Mouse (Mus musculus) heart, adult 10 weeks (tissue): ENCODE data around the gene Ccdc91. TPM values are rescaled to one million over a fixed set of nuclear protein-coding genes. Genes with fewer than 3 reads are reported as not detected.

ENCODE experiments used
- polyA plus RNA-seq: library from polyadenylated mRNA; stranded (reverse); fragments of 350-450 nt; fragmentation: Illumina TruSeq; extraction: RNeasy Lipid Tissue Mini Kit (QIAGEN cat#74804); gene quantifications from one replicate; pipeline ENCODE4 v1.2.3, GENCODE M21; 2014; ENCODE audit warnings: low read depth, low replicate concordance

Ccdc91 gene
- 28.7 TPM for polyA plus RNA-seq

DNA sequence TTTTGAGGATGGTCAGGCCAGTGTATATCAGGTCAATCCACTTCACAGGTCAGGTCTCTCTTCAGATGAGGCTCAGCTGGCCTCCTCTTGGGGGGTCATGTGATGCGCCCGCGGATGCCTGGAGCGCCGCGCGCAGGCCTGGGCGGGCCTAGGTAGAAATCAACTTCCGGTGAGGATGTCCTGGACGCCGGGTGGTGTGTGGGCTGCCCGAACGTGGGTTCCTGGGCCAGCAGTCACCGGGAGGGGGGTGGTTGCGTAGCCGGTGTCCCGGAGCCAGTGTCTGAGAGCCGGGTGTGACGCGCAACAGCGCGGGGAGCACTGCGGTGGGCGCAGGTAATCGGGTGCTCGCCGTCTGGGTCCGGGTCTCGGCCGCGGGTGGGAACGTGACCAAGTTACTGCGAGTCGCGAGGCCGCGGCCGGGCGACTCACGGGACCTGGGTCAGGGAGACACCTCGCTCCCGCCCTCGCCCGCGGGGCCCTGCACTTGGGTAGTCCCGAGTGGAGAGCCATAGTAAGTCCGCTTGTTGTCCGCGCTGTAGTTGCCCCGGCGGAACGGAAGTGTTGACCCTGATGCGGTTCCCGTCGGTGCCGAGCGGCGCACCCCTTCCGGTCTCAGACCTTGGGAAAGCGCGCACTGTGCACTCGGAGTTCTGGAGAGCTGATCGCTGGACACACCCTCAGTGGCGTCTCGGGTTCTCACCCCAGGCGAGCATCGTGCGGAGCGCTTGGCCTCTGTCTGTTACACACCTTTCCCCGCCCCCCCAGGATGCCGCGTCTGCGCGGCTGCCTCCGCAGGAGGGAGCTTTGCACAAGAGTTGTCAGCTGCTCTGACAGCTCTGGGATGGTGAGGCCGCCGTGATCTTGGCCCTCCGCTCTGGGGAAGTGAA is at the start of gene Ccdc91:
TSS of gene Ccdc91 (plus strand) at position 102 of the 887 bp plus-strand sequence.

Other genes starting within 250 kb of the Ccdc91 start
- gene Pthlh, start 211.6 kb upstream of the Ccdc91 start, polyA plus RNA-seq = 1.8 TPM